Mouse (Mus musculus): ENCODE data around the gene Ptk7. TPM values are rescaled to one million over a fixed set of nuclear protein-coding genes. Genes with fewer than 3 reads are reported as not detected.
"Not testable (repeated sequence)": the region's sequence is repeated elsewhere in the genome, so short reads cannot be mapped to it uniquely, and the experiment has no call there.

Gene Ptk7
- polyA plus RNA-seq, 1 experiment from 2014 or later, result 37.6 TPM

GRCm38 (mm10) chr17:46576070-46576469, 53.2 kb downstream of the Ptk7 start:
- WGBS, result 84% methylated on average over 13 of the region's 13 CpGs
- no peaks in the 10 kb centered on the region for H3K4me1 ChIP-seq (ENCODE audit: control insufficient read depth, insufficient read depth, low read length)
- H3K4me2 ChIP-seq (replicated peaks; ENCODE audit: low read depth, low read length), result no peak overlapping the region
- H3K27me3 ChIP-seq (ENCODE audit: control insufficient read depth, insufficient read depth, low read length), result no peaks in the 10 kb centered on the region
- H3K27ac ChIP-seq (ENCODE audit: low read length), result no peak overlapping the region
- 0 out of 2 replicates have a peak overlapping the region, but pooled peaks have one; percentile 1 for H3K9ac ChIP-seq (replicated peaks; ENCODE audit: low read depth, low read length)
- peaks cover 85% of the 10 kb centered on the region for H3K36me3 ChIP-seq (ENCODE audit: control insufficient read depth, insufficient read depth, low read length)
- ATAC-seq (ENCODE audit: insufficient number of reproducible peaks, insufficient read depth, low FRiP score, low read depth), result no peak
- H3K9me3 ChIP-seq (ENCODE audit: control insufficient read depth, low read depth, low read length), result no peaks in the 10 kb centered on the region
- H3K4me3 ChIP-seq (ENCODE audit: low read depth, low read length), result no peak overlapping the region

DNA sequence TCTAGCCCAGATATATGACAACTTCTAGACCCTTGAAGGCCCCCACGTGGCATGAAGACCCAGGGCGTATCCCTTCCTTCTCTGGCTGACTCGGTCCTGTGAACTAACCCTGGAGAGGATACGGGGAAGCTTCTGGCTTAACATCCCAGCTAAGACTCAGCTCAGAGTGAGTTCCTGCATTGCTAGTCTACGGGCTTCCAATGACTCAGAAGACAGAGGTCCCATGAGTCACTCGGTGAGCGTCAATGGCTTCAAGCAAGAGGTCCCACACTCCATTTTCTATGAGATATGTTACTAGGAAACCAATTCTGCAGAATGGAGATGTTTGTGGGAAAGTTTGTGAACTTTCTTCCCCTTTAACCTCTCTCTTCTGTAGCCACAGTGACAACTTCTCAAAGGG, 54.8 kb downstream of the Ptk7 start:
- no peak for ATAC-seq (ENCODE audit: insufficient number of reproducible peaks, insufficient read depth, low FRiP score, low read depth)
- H3K36me3 ChIP-seq (ENCODE audit: control insufficient read depth, insufficient read depth, low read length), result peaks cover 87% of the 10 kb centered on the region
- H3K9me3 ChIP-seq (ENCODE audit: control insufficient read depth, low read depth, low read length), result no peaks in the 10 kb centered on the region
- no peaks in the 10 kb centered on the region for H3K27me3 ChIP-seq (ENCODE audit: control insufficient read depth, insufficient read depth, low read length)
- H3K9ac ChIP-seq (replicated peaks; ENCODE audit: low read depth, low read length), result no peak overlapping the region
- H3K27ac ChIP-seq (ENCODE audit: low read length), result no peak overlapping the region
- no peak overlapping the region for H3K4me3 ChIP-seq (ENCODE audit: low read depth, low read length)
- WGBS, result 88% methylated on average over 7 of the region's 7 CpGs
- no peaks in the 10 kb centered on the region for H3K4me1 ChIP-seq (ENCODE audit: control insufficient read depth, insufficient read depth, low read length)
- no peak overlapping the region for H3K4me2 ChIP-seq (replicated peaks; ENCODE audit: low read depth, low read length)

DNA sequence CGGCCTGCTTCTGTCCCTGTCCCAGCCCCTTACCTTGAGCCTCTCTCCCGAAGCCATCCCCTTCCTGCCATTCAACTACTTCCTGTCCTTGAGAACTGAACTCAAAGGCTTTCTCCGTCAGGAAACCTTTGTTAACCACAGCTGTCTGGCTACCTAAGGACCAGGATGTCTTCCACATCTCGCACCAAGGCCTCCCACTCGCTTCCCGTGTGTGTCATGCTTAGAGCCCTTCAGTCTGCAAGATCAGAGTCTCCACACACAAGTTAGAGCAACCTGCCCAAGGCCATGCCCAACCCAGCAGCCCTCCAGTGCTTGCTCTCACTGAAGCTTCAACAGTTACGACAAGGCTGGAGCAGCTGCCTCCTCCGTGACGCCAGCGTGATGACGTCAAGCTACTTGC, 58.3 kb downstream of the Ptk7 start:
- H3K4me3 ChIP-seq (ENCODE audit: low read depth, low read length), result no peak overlapping the region
- H3K9ac ChIP-seq (replicated peaks; ENCODE audit: low read depth, low read length), result no peak overlapping the region
- no peaks in the 10 kb centered on the region for H3K27me3 ChIP-seq (ENCODE audit: control insufficient read depth, insufficient read depth, low read length)
- ATAC-seq (ENCODE audit: insufficient number of reproducible peaks, insufficient read depth, low FRiP score, low read depth), result no peak
- H3K27ac ChIP-seq (ENCODE audit: low read length), result 0 out of 2 replicates have a peak overlapping the region, but pooled peaks have one; percentile 44
- peaks cover 80% of the 10 kb centered on the region for H3K36me3 ChIP-seq (ENCODE audit: control insufficient read depth, insufficient read depth, low read length)
- 88% methylated on average over 11 of the region's 11 CpGs for WGBS
- H3K4me2 ChIP-seq (replicated peaks; ENCODE audit: low read depth, low read length), result no peak overlapping the region
- no peaks in the 10 kb centered on the region for H3K4me1 ChIP-seq (ENCODE audit: control insufficient read depth, insufficient read depth, low read length)
- H3K9me3 ChIP-seq (ENCODE audit: control insufficient read depth, low read depth, low read length), result no peaks in the 10 kb centered on the region

- 92% methylated on average over 6 of the region's 6 CpGs for WGBS
- H3K9ac ChIP-seq (replicated peaks; ENCODE audit: low read depth, low read length), result no peak overlapping the region
Observed at GRCm38 (mm10) chr17:46559146-46559545, 70.2 kb downstream of the Ptk7 start.

GRCm38 (mm10) chr17:46558151-46558550, 71.2 kb downstream of the Ptk7 start:
- peaks cover 12% of the 10 kb centered on the region for H3K4me1 ChIP-seq (ENCODE audit: control insufficient read depth, insufficient read depth, low read length)
- H3K9me3 ChIP-seq (ENCODE audit: control insufficient read depth, low read depth, low read length), result no peaks in the 10 kb centered on the region
- no peak overlapping the region for H3K4me3 ChIP-seq (ENCODE audit: low read depth, low read length)
- H3K27ac ChIP-seq (ENCODE audit: low read length), result no peak overlapping the region
- no peak overlapping the region for H3K9ac ChIP-seq (replicated peaks; ENCODE audit: low read depth, low read length)
- H3K36me3 ChIP-seq (ENCODE audit: control insufficient read depth, insufficient read depth, low read length), result no peaks in the 10 kb centered on the region; the same call in 1 of the 2 replicates
- ATAC-seq (ENCODE audit: insufficient number of reproducible peaks, insufficient read depth, low FRiP score, low read depth), result no peak
- 82% methylated on average over 5 of the region's 5 CpGs for WGBS
- H3K4me2 ChIP-seq (replicated peaks; ENCODE audit: low read depth, low read length), result no peak overlapping the region
- H3K27me3 ChIP-seq (ENCODE audit: control insufficient read depth, insufficient read depth, low read length), result no peaks in the 10 kb centered on the region

More at GRCm38 (mm10) chr17:46559146-46559545, 70.2 kb downstream of the Ptk7 start:
- Histone ChIP-seq H3K9me3 (ENCODE audit: control insufficient read depth, low read depth, low read length) (no peaks in the 10 kb centered on the region), H3K4me3 (ENCODE audit: low read depth, low read length) (no peak overlapping the region), H3K4me2 (replicated peaks; ENCODE audit: low read depth, low read length) (no peak overlapping the region), H3K27ac (ENCODE audit: low read length) (no peak overlapping the region), H3K36me3 (ENCODE audit: control insufficient read depth, insufficient read depth, low read length) (peaks cover 10% of the 10 kb centered on the region), H3K27me3 (ENCODE audit: control insufficient read depth, insufficient read depth, low read length) (no peaks in the 10 kb centered on the region), H3K4me1 (ENCODE audit: control insufficient read depth, insufficient read depth, low read length) (peaks cover 4% of the 10 kb centered on the region; the same call in 1 of the 2 replicates)
- no peak for ATAC-seq (ENCODE audit: insufficient number of reproducible peaks, insufficient read depth, low FRiP score, low read depth)

- not testable (repeated sequence) for H3K9me3 ChIP-seq (ENCODE audit: control insufficient read depth, low read depth, low read length); H3K4me3 ChIP-seq (ENCODE audit: low read depth, low read length); ATAC-seq (ENCODE audit: insufficient number of reproducible peaks, insufficient read depth, low FRiP score, low read depth); H3K9ac ChIP-seq (replicated peaks; ENCODE audit: low read depth, low read length); H3K36me3 ChIP-seq (ENCODE audit: control insufficient read depth, insufficient read depth, low read length); H3K27me3 ChIP-seq (ENCODE audit: control insufficient read depth, insufficient read depth, low read length)
- peak overlapping the region; percentile 97 for H3K27ac ChIP-seq (ENCODE audit: low read length)
- H3K4me1 ChIP-seq (ENCODE audit: control insufficient read depth, insufficient read depth, low read length), result peaks cover 16% of the 10 kb centered on the region
- peak overlapping the region; percentile 67 for H3K4me2 ChIP-seq (replicated peaks; ENCODE audit: low read depth, low read length)
Observed at GRCm38 (mm10) chr17:46557321-46557720, 72.0 kb downstream of the Ptk7 start.

DNA sequence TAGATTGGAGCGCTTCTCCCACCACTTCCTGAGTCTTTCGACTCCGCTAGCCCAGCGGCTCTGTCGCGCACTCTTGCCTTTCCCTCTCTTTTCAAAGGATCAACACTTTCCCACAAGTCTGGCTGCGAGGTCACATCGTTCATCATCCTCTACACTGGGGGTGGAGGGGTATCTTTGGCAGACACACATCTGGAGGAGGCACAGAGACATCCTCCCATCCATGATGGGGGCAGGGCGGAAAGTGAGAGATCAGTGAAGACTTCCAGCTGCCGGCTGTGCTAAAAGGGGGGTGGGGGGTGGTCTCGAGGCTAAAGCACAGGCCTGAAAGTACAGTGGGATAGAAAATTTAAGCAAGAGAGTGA, 72.7 kb downstream of the Ptk7 start:
- H3K9me3 ChIP-seq (ENCODE audit: control insufficient read depth, low read depth, low read length), result no peaks in the 10 kb centered on the region
- 0% methylated on average over 11 of the region's 11 CpGs for WGBS
- ATAC-seq (ENCODE audit: insufficient number of reproducible peaks, insufficient read depth, low FRiP score, low read depth), result peak; percentile 7; the same call in 1 of the 2 replicates
- peaks cover 9% of the 10 kb centered on the region; the same call in 1 of the 2 replicates for H3K36me3 ChIP-seq (ENCODE audit: control insufficient read depth, insufficient read depth, low read length)
- H3K4me1 ChIP-seq (ENCODE audit: control insufficient read depth, insufficient read depth, low read length), result peaks cover 19% of the 10 kb centered on the region
- peak overlapping the region; percentile 67 for H3K4me2 ChIP-seq (replicated peaks; ENCODE audit: low read depth, low read length)
- peak overlapping the region; percentile 37; the same call in 1 of the 2 replicates for H3K9ac ChIP-seq (replicated peaks; ENCODE audit: low read depth, low read length)
- peak overlapping the region; percentile 97 for H3K27ac ChIP-seq (ENCODE audit: low read length)
- H3K4me3 ChIP-seq (ENCODE audit: low read depth, low read length), result peak overlapping the region; percentile 98
- no peaks in the 10 kb centered on the region for H3K27me3 ChIP-seq (ENCODE audit: control insufficient read depth, insufficient read depth, low read length)

DNA sequence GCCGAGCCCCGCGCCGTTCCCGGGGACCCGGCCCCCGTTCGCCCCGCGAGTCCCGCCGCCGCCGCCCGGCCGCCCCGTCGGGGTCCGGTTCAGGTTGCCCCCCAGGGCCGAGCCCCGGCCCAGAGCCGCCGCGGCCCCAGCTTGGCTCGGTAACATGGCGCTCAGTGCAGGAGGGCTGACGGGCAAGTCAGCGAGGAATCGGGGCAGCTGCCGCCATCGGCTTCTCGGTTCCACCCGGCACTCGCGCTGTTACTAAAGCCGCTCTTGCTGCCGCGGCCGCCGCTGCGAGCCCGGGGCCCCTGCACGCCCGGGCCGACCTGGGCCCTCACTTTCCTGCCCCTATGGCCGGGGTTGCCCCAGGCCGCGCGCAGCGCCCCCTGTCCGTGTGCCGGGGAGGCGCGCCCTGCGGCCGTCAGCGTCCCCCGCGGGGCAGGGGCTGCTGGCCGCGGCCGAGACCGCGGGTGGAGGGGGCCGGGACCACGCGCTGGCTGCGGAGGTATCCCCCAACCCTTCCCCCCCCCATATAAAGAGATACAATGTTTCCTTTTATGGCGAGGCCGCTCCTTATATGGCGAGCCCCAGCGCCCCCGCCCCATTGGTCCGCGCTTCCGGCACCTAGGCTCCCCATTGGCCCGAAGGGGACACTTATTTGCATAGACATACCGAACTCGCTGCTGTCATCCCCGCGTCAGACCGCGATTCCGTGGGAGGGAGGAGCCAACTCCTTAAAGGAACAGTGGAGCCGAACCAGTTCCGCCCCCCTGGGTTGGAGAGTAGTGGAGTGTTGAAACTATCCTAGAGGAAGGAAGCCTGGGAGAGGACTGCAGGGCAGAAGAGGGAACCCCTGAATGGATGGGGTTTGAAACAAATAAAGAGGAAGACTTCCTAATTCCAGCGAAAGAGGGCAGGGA, 73.4 kb downstream of the Ptk7 start, which contains the start of gene Srf:
TSS of gene Srf (minus strand) at position 503 of the 911 bp plus-strand sequence.
- Histone ChIP-seq H3K4me3 (ENCODE audit: low read depth, low read length) (peak within 1 kb of the TSS; percentile 98), H3K36me3 (ENCODE audit: control insufficient read depth, insufficient read depth, low read length) (peaks cover 16% of the 10 kb centered on the region), H3K27ac (ENCODE audit: low read length) (peak within 1 kb of the TSS; percentile 97), H3K9ac (replicated peaks; ENCODE audit: low read depth, low read length) (peak within 1 kb of the TSS; percentile 100), H3K27me3 (ENCODE audit: control insufficient read depth, insufficient read depth, low read length) (no peaks in the 10 kb centered on the region), H3K4me2 (replicated peaks; ENCODE audit: low read depth, low read length) (peak within 1 kb of the TSS; percentile 67), H3K4me1 (ENCODE audit: control insufficient read depth, insufficient read depth, low read length) (peaks cover 19% of the 10 kb centered on the region), H3K9me3 (ENCODE audit: control insufficient read depth, low read depth, low read length) (no peaks in the 10 kb centered on the region)
- peak; percentile 95 for ATAC-seq (ENCODE audit: insufficient number of reproducible peaks, insufficient read depth, low FRiP score, low read depth)
- WGBS, result under 1% methylated on average over 87 of the region's 87 CpGs

Measured in stomach, embryonic 14.5 days (tissue).